Mouse (Mus musculus) layer of hippocampus, postnatal 10 days (tissue): ENCODE measurements around the gene Foxs1. TPM values are rescaled to one million over a fixed set of nuclear protein-coding genes. Genes with fewer than 3 reads are reported as not detected.
A peak's percentile ranks its signal among the peaks of the same experiment; 100 is the strongest.

Experiments used
- DNase-seq, 2 experiments: peaks; one replicate each; pipeline ENCODE4 v3.0.0; 2021; ENCODE audit warnings: low spot score in 2 of 2
- long read RNA-seq: library from polyadenylated mRNA; stranded (forward); transcript quantifications from one replicate; pipeline ENCODE4 v2.0.0, GENCODE M21; 2023
- total RNA-seq, 2 experiments: library from RNA; stranded (reverse); gene quantifications; 2 replicates each; pipeline ENCODE4 v1.2.3; 2021

Foxs1 gene
- total RNA-seq, result 1 to 10 TPM; 1.5 TPM
- long read RNA-seq, partial matches to known transcripts, result 0 of 1 reads
- long read RNA-seq, other reads (novel, unspliced or antisense), result 0 of 1 reads

DNA sequence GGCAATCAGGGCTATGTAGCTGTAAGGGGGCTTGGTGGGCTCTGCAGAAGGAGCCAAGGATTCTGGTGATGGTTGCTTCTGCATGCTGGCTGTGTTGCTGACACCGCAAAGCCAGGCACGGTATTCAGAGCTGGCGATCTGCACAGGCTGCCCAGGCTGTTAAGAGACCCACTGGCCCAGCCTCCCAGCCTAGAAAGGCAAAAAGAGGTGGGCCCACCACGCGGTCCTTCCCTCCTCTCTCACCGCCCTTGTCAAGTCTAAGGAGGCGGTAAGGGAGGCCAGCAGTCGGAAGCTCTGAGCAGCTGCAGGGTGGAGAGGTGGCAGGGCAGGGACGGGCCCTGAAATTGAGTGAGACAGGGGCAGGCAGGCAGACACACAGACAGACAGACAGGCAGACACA is at the start of gene Foxs1:
Gene Foxs1 (minus strand): TSS at position 161 of the 400 bp plus-strand sequence.
- no peak for DNase-seq

DNA sequence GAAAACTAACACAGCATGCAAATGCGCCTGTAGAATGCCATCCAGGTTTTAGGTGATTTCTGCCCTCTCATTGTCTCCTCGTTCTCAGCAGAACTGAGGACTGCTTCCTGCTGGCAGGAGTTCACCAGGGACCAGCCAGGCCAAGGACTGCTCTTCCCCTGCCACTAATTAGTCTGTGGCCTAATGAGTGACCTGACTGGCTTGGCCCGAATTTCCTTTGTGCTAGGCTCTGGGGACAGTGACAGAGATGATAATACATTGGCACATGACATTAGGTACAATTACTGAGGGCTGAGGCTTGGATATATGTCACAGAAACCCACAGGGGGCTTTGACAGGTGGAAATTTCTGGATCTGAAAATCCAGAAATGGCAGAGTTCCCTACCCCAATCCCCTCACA is 44.0 kb upstream of the Foxs1 start:
- no peak for DNase-seq

DNA sequence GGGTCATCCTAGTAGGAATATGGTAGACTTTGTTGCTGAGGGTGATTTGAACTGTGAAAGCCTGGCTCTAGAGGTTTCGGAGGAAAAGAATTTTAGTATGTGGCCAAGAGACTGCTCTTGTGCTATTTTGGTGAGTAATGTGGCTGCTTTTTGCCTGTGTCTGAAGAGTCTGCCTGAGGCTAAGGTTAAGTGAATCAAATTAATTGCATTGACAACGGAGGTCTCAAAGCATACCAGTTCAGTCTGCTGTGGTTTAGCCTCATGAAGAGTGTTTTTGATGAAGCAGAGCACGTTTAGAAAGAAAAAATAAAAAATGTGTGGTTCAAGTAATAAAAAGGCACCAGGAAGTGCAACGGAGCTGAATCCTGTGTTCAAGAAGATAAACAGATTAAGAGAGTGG is 32.5 kb upstream of the Foxs1 start:
- no peak for DNase-seq

DNA sequence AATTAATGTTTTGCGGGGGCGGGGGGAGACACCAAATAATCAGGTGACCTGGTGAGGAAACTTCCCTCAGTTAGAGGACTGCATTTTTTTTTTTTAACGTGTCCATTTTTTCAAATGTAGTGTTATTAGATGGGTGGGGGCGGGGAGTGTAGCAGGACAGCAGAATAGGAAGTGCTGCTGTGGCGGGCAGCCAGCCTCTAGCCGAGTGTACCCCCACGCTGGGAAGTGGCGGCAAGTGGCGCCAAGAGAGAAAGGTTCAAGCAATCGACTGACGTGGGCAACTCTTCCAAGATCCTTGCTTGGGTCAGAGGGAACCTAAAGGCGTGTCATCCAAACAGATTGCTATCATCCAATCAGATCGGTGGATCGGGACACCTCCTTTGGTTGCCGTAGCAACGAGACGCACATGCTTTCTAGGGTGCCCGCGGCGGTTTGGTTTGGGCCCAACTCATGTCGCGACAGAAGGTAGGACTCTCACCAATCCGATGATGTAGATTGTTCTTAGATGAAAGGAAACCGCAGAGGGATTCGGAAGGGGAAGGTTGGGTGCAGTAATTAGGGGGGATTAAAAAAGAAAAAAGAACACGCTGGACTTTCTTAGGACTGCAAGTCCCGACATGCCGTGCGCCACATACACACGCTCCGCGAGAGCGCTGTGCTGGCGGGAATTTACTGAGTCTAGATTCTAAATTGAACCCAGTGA is 29.2 kb upstream of the Foxs1 start, which contains the start of gene Ttll9:
Gene Ttll9 (plus strand): TSS at position 395 of the 703 bp plus-strand sequence.
- peak; percentile 74 to 79 for DNase-seq

DNA sequence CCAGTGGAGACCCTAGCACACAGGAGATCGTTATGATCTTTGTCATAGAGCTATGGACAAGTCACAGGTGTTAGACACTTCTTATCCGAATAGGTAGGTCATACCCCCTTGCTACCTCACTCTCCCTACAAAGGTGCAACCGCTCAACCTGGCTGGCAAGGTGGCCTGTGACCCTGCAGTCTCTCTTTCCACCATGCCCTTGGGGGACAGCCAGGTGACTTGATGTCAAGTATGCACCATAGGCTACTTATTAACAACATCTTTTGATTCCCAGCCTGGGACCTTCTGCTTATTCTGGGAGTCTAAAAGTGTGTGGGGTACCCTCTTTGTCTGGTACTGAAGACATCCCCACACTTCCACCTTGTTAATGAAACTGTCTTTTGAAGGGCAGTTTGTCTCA is 25.1 kb upstream of the Foxs1 start:
- DNase-seq, result no peak

DNA sequence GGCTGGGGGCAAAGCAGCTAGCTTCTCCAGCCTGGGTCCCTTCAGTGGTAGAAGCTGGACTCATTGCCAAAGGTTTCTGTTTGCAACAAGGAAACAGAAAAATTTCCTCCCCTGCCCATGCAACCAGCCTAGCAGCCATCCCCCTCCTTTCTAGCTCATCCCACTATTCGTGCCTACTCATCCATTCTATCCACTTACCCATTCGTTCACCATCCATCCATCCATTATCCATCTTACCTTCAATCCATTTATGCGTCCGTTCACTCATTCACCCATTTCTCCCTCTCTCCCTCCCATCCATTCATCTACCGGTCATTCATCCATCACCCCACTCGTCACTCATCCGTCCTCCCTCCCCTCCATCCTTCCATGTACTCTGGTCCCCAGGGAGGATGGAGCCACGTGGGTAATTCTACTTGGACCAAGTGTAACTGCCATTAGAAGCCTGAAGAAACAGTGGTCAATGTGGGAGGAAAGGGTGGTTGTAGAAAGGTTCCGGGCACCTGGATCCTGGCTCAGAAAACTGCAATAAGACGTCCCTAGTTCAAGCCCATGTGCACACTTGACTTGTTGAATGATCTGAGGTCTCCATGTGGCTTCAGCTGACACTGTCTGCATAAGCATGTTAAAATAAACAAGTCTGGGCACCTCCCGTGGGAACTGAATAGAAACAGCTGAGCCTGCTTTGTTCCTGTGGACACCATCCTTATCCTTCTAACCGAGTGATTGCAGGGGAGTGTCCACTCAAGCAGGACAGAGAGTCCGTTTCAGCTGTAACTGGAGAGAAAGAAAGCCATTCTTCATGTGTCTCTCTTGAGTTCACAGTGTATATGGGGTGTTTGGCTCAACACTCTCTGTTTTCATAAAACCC is 19.1 kb upstream of the Foxs1 start:
- DNase-seq, result no peak

DNA sequence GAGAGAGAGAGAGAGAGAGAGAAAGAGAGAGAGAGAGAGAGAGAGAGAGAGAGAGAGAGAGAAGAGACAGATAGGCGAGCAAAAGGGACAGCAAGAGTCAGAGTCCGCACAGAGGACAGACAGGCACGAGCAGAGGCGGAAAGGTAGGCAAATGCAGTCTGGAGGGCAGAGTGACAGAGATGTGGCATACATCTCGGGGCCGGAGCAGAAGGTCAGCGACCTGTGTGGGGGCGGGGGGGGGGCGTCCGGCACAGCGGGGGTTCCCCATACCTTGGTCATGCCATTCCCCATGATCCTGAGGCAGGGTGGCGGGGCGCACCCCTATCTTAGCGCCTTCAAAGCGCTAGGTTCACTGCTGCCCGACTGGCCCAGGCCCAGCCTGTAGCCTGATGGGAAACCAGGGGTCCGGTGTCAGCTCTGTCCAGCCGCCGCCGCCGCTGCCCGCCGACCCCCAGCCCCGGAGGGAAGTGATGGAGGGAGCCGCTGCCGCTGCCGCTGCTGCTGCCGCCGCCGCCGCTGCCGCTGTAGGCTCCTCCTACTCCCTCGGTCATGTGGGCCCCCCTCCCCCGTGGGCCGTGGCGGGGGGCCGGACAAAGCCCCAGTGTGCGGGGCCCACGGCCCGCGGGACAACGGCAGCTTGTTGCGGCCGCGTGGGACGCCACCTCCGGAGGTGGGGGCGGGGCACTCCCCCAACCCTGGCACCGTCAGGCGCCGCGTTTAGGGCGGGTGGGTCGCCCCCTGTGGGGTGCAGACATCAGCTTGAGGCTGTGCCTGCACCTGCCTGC is 18.2 kb upstream of the Foxs1 start, which contains the start of gene Dusp15:
Gene Dusp15 (minus strand): TSS at position 634 of the 785 bp plus-strand sequence.
- DNase-seq, result peak; percentile 68 to 76

DNA sequence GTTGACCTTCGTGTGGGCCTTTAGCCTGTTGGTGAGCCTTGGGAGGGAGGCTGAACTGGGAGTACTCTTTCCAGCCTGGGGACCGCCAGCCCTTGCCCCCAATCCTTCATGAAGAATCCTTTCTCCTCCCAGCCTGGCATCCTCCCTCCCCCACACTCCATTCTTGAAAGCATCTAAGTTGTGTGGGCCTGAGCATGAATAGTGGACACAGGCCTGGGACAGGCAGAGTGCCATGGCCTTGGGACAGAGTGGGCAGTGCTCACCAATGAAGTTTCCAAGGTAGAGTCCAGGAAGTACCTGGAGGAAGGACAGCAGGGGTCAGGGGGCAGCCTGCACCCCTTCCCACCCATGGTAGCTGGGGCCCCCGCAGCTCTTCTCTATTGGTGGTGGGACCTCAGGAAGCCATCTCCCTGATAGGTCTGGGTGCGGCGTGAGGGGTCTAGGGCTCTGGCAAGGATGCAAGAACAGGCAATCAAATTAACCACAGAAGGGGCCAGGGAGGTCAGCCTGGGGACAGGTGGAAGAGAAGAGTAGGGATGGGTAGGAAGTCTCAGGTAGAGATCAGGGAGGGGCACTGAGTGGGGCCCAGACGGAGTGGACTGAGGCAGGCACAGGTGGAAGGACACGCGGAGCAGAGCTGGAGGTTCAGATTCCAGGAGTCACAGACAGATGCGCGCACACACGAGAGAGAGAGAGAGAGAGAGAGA is 17.5 kb upstream of the Foxs1 start:
- no peak for DNase-seq

DNA sequence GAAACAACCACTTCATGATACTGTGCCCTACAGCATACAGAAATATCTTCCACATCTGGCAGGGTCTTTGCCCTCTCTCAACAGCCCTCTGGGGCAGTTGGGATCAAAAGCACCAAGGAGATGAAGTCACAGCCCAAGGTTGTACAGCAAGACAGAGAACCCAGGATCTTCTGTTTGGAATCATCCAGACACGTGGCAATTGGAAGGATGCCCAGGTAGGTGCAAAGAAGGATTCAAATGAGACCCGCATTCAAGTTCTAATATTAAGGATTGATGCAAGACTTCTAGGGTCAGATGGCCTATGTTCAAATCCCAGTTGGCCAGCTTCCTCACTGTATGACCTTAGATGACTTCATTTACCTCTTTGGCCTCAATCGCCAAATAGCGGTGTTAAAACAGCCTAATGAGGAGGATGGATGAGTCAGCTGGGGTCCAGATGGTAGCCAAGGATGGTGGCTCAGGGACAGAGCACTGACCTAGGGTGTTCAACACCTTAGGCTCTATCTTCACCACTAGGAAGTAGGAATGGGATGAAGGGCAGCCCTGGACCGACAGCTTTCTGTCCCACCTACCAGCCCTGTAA is 15.5 kb upstream of the Foxs1 start:
- no peak for DNase-seq

DNA sequence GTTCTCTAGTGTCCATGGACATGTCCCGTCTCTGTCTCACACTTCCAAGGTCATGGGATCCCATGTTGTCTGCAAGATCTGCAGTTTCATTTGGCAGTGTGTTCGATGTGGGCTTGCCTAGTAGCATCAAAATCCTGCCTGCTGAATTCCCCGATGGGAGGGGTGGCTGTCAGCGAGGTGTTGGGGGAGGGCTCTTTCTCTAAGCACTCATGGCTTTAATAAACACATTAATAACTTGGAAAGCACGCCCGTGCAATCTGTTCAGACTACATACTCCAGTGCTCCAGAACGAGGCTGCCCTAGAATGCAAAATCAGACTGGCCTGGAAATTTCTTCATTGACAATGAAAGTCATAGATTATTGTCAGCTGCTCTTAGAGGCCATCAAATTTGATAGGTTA is 14.1 kb upstream of the Foxs1 start:
- peak in 1 of 2 experiments; percentile 58 for DNase-seq

DNA sequence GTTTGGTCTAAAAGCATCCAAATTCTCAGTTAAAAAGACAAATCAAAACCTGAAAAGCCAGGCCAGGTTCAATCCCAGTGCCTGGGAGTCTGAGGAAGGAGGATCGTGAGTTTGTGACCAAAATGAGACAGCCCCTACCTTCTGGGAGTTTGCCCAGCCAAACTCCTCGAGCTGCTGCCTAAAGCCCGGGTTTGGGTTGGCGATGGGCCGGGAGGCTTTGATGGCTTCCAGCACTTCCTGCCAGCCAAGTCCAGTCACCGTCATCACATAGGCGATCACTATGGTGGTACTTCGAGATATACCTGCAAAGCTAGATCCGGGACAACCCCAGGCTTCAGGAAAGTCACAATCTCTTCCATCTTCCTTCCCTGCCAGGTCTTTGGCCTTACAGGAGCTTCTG is 11.0 kb upstream of the Foxs1 start:
- no peak for DNase-seq

DNA sequence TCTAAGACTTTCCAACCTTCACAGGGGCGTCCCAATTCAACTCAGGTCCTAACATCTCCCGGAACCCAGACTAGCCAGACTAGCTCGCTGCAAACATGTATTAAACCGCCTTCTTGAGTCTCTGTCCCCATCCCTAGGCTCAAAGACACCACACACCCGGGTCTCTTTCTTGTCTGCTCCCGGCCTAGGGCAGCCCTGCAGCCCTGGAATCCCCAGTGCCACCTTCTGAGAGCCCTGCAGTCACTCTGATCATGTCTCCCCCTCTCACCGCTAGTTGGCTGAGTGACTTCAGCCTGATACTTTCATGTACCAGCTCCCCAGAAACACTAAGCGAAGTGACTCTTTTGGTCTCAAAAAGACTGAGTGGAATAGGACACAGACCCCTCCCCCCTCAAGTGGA is 10.6 kb upstream of the Foxs1 start:
- DNase-seq, result no peak

DNA sequence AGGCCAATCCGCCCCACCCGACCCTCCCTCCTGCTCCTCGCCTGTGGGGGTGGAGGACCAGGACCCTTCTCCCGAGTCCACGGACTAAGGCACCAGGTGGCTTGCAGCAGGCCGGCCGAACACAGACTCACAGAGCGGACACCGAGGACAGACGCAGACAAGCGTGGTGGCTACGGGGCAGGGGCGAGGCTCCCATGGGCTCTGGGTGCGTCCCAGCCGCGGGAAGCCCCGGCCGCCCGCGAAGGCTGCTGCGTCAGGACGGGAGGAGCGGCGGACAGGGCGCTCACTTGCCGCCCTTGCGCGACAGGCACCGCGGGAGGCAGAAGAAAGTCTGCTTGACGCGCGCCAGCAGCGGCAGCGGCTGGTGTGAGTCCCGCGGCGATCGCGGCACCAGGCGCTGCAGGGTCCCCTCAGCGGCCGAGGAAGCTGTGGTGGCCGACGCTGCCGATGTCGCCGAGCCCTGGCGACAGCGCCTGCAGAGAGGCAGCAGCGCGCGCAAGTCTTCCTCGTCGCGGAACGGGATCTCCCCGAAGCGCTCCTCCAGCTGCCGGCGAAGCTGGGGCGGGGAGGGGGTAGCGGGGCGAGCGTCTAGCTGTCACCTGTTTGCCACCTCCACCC is 10.0 kb upstream of the Foxs1 start:
- DNase-seq, result no peak

DNA sequence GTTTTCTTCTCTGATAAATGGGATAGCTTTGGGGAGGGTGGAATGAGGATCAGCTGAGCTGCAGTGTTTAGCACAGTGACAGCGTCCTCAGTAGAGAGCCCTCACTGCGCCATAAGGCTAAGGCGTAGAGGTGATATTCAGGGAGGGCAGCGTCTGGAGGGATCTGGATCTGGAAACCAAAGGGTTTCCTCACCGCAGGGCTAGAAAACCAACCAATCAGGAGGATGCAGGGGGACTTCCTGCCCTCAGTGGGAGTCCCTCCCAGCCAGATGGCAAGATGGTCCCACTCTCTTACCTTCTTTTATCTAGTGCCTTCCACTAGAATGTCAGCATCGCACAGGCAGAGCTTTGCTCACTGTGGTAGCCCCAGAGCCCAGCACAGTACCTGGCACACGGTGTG is 8.8 kb upstream of the Foxs1 start:
- no peak for DNase-seq

DNA sequence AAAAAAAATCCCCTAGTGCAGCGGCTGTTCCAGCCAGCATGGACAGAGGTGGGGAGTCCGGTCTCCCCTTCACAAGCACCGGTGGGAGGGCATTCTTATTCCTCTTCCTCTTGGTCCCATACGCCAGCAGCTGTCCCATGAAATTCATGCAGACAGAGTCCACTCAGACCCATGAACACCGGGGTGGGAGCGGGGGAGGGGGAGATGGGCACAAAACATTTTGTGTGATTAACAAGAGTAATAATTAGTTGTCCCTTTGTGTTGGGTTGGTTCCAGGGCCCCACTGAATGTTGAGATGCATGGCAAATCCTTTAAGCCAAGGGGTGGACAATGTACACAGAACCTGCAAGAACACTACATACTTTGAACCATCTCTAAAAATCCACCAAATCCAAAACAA is 8.1 kb upstream of the Foxs1 start:
- no peak for DNase-seq

DNA sequence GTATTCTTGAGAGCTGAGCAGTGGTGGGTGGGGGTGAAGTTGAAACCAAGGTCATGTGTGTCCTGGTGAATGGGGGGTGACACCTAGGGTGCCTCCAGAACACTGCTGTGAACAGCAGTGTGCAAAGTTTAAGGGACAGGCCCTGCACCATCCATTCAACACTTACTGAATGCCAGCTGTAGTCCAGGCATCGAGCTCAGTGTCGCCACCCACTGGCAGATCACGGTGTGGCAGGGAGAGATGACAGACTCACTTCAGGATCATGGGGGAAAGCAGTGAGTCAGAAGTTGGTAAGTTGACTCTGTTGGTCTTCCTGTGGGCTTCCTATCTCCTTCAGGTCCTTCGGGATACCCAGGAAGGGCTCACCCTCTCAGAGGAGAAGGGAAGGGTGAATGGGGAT is 6.8 kb upstream of the Foxs1 start:
- DNase-seq, result peak; percentile 69 to 73

DNA sequence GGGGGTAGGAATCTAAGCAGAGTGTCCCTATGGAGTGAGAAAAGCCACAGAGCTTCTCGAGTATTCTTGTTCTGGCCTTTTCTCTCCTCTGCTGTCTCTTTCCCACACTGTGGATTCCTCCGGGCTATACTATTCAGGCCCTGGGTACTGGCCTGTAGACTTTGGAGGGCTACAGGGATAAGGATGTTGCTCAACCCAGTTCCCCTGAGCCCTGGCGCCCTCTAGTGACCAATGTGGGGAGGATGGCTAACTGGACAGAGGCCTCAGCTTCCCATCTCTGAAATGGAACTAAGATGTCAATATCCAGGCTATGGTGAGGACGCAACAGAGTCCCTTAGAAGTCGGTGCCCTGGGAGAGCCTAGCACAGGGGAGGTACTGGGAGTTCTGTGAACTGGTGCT is 606 bp upstream of the Foxs1 start:
- peak in 1 of 2 experiments; percentile 57 for DNase-seq

DNA sequence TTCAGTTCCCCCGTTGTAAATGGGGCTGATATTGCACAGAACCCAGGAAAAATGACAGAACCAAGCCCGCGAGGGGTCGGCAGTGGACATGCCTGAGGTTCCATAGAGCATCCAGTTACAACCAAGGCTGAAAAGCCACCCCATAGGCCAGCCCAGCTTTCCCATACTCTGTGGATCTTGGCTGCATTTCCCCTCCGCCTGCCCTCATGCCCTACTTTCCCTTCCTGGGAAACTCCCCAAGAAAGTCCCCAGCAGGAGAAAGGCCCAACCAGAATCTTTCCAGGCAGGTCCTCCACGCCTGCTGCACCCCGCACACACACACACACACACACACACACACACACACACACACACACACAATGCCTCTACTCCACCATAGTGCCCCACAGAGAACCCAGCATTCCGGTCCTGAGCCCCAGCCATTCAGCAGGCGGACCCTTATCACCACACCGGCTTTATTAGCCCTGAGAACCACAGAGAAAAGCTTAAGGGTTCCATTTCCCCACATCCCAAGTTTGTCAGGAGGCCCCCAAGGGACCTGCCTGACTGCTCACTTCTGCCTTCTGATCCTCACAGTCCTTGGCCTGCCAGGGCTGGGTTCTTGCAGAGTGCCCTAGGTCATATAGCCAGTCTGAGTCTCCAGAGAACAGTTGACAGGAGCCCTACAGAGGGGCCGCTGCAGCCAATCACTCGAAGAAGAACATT is 1.4 kb downstream of the Foxs1 start:
- no peak for DNase-seq

DNA sequence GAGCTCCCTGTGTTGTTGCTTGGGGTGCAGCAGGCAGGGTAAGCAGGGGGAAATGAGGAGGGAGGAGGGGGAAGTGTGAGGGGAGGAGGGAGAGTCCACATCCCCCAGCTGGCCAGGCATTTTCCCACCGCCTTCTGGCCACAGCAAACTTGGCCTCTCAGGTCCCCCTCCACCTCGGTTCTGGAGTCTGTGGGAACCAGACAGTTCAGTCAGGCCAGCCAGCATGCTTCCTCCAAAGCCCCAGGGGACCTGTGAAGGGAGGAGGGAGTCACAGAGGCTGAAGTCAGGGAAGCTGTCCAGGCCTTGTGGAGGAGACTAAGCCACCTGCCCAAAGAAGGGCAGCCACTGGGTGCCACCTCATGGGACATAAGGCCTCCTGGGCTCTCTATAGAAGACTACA is 2.7 kb downstream of the Foxs1 start:
- no peak for DNase-seq
